Mouse (Mus musculus) cerebellum, adult 18-20 months (tissue): ENCODE results near the gene Slc30a7.

Source experiments
- DNase-seq, 2 experiments: peaks; one replicate each; pipeline ENCODE4 v3.0.0; 2021

Gene Slc30a7

GRCm38 (mm10) chr3:116006978-116007940 lies at the start of gene Slc30a7, which contains the start of gene Extl2:
Gene Slc30a7 (minus strand): TSS chr3:116007406.
Gene Extl2 (plus strand): TSS chr3:116007462.
- DNase-seq = peak; percentile 81 to 86

DNA sequence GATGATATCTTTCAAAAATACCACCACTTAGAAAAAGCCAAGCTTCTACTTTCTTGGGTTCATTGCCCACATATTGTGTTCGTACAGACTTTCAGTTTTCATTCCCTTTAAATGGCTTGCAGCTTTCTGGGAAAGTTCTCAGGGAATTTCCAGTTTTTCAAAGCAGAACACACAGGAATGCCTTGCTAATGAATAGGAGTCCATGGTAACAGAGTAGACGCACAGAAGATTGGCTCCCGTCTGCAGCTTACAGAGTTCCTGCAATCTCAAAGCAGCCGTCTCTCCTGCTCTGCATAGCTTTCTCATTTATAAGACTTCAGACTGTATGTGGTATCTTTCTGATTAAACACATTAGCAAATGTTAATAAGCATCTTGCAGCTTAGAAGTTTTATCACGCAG lies 39.8 kb upstream of the Slc30a7 start:
- no peak for DNase-seq

DNA sequence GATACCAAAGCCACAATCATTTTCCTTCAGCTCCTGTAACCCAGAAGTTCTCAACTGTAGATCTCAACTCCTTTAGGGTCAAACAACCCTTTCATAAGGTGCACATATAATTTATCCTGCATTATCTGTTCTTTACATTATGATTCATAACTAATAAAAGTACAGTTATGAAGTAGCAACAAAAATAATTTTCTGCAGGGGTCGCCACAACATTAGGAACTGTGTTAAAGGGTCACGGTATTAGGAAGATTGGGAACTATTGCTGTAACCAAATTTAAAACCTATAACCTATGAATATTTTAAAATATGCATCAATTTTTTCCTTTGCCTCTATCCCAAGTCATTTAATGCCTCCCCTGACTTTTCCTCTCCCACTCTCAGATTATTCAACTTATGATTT lies 38.8 kb upstream of the Slc30a7 start:
- DNase-seq = no peak

DNA sequence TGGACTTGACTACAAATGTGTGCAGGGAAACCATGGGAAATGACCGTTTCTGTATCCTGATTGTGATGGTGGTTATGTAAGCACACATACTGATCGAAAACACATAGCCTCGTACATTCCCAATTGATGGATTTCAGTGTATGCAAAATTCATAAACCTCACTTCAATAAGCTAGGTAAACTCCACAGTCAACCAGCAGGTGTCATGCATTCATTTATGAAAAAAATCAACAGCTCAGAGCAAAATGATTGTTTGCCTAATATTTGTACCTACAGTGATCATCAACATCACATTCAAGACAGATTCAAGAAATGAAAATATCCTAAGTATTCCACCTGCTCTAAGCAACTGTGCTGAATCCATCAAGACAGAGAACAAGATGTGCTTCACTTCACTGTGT lies 33.6 kb upstream of the Slc30a7 start:
- DNase-seq = no peak

DNA sequence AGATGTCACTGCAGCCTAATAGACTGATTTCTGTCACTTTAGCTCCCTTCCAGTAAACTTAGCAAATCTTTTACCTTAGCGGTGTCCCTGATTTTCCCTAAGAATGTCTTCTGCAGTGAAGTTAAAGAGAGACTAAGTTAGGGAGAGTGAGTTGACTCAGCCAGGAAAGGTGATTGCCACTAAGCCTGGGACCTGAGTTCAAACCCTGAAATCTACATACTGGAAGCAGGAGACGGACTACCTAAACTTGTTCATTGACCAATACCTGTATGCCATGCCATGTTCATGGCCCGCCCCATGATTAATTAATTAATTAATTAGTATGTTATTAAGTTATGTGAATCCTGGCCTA lies 26.6 kb upstream of the Slc30a7 start:
- peak in 1 of 2 experiments; percentile 35 for DNase-seq

DNA sequence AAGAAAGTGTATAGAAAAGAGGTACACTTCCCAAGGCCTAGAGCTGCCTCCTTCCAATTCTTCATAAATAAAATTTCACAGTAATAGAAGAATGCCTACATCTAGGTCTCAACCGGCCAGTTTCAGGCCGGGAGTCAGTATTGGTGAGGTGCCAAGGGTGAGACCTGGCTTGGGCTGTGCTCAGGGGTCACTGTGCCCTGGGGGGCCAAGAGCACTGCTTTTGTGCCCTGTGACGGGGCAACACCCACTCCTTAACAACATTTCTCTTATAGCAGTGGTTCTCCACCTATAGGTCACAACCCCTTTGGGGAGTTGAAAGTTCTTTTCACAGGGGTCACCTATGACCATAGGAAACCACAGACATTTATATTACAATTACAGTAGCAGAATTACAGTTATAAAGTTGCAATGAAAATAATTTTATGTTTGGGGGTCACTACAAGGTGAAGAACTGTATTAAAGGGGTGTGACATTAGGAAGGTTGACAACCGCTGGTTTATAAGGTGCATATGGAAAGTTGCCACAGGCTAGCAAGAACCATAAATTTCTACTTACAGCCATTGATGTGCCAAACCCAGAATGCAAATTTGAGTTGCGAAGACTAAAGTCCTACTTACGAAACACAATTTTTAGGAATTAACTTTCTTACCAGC lies 26.1 kb upstream of the Slc30a7 start:
- DNase-seq = peak in 1 of 2 experiments; percentile 23

GRCm38 (mm10) chr3:116030152-116030788 lies 23.1 kb upstream of the Slc30a7 start:
- no peak for DNase-seq

DNA sequence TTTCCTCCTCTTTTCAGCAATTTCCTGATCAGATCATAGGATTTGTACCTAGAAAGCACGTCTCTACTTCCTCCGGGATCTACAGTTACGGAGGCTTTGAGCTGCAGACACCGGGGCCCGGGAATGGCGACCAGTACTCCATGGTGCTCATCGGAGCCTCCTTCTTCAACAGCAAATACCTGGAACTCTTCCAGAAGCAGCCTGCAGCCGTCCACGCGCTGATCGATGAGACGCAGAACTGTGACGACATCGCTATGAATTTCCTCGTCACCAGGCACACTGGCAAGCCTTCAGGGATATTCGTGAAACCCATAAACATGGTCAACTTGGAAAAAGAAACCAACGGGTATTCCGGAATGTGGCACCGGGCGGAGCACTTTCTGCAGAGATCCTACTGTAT lies 19.8 kb upstream of the Slc30a7 start:
- DNase-seq = no peak

GRCm38 (mm10) chr3:116025701-116026100 lies 18.5 kb upstream of the Slc30a7 start:
- peak; percentile 82 to 89 for DNase-seq

DNA sequence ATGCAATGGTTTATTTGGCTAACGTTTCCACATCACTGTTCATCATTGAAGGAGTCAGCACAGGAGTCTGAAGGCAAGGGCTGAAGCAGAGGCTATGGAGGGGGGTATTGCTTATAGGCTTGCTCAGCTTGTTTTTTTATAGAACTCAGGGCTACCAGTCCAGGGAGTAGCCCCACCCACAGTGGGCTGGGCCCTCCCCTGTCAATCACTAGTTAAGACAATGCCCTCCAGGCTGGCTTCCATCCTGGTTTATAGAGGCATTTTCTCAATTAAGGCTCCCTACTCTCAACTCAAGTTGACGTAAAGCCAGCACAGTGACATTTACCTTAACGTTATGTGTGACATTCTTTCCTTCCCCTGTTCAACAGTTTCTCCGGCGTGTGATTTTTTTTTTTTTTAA lies 17.5 kb upstream of the Slc30a7 start:
- no peak for DNase-seq

DNA sequence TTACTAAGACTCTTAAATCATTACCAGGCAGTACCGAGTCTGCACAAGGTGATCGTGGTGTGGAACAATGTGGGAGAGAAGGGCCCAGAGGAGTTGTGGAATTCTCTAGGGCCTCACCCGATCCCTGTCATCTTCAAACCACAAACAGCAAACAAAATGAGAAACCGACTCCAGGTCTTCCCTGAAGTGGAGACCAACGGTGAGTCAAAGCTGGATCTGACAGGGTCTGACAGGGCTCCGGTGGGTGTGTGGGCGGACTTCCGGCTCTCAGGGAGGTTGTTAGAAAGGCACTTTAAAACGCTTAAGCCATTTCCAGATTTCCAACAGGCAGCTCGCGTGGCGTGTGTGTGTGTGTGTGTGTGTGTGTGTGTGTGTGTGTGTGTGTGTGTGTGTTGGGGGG lies 17.0 kb upstream of the Slc30a7 start:
- DNase-seq = no peak

DNA sequence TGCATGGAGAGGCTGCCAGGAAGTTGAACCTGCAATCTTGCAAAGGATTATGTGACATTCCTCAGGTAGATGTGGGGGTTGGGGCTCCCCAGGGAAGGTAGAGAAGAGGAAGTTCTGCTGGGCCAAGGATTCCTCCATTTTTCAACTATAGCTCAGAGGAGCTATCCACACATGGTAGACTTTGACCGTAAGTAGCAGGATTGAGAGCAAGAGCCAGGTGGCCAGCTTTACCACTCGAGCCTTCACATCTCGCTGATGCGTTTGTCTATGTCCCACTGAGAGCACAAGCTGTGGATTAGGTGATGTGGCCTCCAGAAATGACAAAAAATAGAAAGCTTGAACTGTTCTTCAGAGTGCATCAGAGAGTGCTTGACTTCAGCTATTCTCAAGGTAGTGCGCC lies 11.9 kb upstream of the Slc30a7 start:
- DNase-seq = no peak

GRCm38 (mm10) chr3:116018606-116019005 lies 11.4 kb upstream of the Slc30a7 start:
- peak in 1 of 2 experiments; percentile 50 for DNase-seq

DNA sequence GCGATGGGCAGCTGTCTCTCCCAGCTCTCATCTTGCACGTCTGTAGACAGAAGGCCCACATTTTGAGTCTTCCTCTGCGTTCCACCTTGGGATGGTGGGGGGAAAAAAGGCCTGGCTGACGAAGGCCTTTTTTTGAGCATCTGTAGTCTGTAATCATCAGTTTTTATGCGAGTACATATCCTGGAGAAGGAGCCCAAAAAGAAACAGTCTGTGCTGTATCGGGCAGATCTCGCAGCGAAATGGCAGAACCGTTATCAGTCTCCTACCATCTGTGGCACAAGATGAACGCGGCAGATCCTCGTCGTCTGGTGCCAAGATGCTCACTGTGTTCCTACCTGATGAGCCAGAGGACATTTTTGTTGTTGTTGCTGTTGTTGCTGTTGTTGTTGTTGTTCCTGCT lies 8.9 kb upstream of the Slc30a7 start:
- peak; percentile 73 to 83 for DNase-seq

DNA sequence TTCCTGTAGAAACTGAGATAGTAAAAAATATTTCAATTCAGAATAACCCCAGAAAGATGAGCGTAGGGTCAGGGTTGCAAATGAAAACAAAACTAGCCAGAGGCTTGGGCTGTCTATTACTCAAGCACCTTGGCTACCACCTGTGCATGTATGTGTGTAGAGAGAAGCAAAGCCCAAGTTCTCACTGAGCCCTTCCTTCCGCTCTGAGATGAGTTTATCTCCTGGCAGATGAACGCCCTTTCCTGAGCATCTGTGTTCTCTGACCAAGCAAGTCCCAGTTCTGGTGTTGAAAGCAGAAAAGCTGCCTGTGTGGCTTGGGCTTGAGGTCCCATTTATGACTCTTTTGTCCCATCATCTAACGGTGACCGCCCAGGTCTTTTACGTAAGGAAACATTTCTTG lies 7.7 kb upstream of the Slc30a7 start:
- DNase-seq = no peak

- peak; percentile 66 to 68 for DNase-seq
Measured at GRCm38 (mm10) chr3:116009622-116010344, 2.6 kb upstream of the Slc30a7 start.

GRCm38 (mm10) chr3:116007941-116008440 lies 785 bp upstream of the Slc30a7 start:
- peak; percentile 82 to 92 for DNase-seq

DNA sequence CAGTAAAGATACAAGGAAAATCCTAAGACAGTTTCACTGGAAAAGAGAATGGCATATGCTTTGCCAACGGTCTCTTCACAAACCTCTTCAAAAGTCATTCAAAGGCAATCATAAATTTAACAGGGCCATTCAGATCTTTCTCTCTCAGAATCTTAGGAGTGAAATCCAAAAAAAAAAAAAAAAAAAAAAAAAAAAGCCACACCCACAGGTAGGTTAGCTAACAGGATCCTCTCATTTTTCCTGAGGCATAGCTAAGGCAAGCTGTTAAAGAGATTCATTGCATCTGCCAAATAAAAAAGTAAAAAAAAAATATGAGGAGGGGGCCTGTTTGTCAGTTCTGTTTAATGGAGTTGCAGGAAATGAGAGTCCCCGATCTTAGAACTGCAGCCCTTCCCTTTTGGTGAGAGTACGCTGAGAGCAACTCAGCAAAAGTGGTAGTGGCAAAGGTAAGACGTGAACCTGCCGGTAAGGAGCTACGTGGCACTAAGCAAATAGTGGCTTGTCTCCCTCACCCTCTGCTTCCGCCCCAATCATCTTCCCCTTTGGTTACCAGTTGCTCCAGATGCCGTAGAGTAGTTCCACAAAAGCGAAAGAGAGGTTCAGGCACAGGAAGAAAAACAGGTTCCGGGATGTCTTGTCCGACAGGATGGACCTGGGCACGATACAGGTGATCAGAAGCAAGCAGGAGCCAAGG lies 775 bp downstream of the Slc30a7 start:
- no peak for DNase-seq

DNA sequence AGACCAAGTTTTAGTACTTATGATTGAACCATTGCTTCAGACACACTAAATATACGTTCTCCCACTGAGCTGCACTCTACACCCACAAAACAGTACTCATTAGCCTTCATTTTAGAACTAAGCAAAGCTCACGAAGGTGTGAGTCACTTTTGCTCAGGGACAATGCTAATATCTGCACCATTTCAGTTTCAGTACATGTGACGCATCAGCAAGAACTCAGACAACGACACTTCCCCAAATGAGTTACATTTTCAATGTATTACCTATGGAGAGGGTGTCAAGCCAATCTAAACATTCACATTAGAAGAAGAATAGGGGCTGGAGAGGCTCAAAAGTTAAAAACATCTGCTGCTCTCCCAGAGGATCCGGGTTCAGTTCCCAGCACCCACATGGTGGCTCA lies 10.3 kb downstream of the Slc30a7 start:
- DNase-seq = no peak

GRCm38 (mm10) chr3:115993025-115993424 lies 14.2 kb downstream of the Slc30a7 start:
- DNase-seq = no peak

DNA sequence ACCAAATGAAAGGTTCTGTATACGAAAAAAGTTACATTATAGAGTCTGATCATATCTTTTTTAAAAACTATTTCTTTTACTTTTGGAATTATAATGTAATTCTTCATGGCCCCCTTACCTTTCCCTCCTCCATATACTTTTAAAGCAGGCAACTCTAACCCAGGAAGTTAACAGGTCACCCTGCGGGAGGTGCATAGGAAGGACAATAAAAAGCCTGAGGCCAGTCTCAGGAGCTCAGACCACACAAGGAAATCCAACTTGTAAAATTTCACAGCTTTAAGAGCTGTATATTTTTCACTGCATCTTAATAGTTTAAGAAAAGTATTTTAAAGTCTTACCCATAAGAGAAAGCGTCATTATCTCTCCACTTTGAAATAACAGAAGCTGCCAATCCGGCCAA lies 14.6 kb downstream of the Slc30a7 start:
- no peak for DNase-seq

GRCm38 (mm10) chr3:115992103-115992502 lies 15.1 kb downstream of the Slc30a7 start:
- DNase-seq = no peak
